Mouse (Mus musculus) inflammation-experienced regulatory T-cells (primary cell): ENCODE results near the gene H2-K1. TPM values are rescaled to one million over a fixed set of nuclear protein-coding genes. Genes with fewer than 3 reads are reported as not detected.

Experiments used
- polyA plus RNA-seq, 2 experiments: library from polyadenylated mRNA; unstranded; fragments of 100-300 nt; shearing (Covaris generic); gene quantifications; one replicate each; pipeline ENCODE4 v1.2.1; 2017

H2-K1 gene
- polyA plus RNA-seq = over 10,000 TPM; 12,130 to 12,778 TPM

DNA sequence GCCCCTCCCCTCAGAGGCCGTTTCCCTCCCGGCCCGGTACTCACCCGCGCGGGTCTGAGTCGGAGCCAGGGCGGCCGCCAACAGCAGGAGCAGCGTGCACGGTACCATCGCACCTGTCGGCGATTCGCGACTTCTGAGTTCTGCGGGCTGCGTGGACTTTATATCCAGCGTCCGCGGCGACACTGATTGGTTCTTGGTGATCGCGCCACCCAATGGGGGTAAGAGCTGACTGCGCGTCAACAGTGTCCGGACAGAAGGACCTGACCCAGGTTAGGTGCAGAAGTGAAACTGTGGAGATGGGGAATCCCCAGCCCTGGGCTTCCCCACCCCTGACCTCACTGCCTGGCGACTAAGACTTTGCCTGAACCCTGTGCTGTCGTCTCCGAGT lies at the start of gene H2-K1:
TSS of gene H2-K1 (minus strand) at position 198 of the 388 bp plus-strand sequence.

DNA sequence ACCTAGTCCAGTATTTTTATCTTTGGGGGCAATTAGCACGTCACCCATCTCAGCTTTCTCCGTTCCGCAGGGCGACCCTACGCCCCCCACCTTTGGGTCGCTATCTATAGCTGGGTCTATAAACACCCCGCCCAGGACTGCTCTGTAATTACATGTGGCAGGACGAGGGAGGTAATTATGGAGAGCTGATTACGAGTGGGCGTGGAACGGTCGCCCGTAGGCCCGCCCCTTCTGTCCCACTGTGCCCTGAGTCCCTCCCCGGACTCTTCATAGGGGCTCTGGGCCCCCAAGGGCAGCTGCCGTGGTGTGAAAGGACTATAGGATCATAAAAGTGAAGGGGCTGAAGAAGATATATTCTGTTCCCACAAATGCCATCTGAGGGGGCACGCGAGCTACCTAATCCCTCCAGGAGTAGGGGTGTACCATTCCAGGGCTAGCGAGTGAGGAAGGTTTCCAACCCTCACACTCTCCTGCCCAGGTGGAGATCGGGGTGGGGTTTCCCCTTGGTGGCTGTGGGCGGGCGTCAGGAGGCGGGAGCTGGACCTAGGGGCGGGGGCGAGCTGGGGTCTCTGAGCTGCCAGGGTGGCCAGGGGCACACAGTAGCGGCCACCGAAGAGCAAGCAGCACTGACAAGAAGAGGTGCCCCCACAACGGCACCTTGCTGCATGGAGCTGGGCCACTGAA lies 38.9 kb upstream of the H2-K1 start, which contains the start of gene Col11a2:
TSS of gene Col11a2 (plus strand) at position 560 of the 684 bp plus-strand sequence.

DNA sequence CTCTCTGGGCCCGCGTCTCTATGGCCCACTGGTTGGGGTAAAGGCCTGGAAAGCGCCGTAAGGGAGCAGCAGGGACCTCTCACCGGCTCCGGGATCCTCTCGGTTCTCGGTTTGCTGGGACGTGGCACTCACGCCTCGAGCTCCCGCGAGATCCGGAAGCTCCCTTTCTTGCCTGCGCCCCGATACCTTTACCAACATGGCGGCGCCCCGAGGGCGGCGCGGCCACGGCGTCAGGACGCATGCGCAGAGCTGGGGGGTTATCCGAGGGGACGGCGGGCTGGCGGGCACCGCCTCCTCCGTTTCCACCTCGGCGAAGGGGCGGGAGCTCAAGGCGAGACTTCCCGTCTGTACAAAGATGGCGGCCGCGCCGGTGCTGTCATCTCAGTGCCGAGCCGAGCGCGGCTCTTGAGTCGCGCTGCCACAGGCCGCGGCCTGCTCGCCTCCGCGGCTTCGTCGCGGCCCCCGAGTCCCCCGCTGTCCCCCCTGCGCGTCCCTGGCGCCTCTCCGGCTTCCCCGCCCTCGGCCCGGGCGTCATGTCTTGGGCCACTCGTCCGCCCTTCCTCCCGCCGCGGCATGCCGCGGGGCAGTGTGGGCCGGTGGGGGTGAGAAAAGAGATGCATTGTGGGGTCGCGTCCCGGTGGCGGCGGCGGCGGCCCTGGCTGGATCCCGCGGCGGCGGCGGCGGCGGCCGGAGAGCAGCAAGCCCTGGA lies 31.5 kb upstream of the H2-K1 start, which contains the start of the genes Slc39a7 and Rxrb:
TSS of gene Slc39a7 (minus strand) at position 218 of the 709 bp plus-strand sequence.
TSS of gene Rxrb (plus strand) at position 348 of the 709 bp plus-strand sequence.

DNA sequence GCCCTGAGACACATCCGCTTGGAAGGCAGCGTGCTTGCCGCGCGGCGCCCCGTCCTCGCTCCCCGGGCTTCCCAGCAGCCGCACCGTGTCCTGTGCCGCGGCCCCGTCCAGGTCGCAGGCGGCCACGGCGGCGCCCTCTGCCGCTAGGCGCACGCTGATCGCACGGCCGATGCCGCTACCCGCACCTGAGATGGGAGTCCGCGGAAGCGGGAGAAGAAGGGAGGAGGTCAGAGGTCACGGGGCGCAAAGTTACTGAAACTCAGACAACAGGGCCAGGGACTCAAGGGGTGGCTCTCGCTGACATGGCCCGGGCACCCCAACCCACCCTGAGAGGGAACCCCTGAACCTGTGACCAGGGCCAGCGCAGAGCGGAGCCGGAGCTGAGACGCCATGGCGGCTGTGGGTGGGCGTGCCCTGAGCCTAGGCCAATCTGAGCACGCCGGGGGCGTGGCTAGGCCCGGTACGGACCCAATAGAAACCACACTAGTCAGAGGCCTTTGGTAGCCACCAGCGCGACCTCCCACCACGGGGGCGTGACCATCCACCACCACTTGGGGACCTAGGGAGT lies 27.6 kb upstream of the H2-K1 start, which contains the start of gene H2-Ke6:
TSS of gene H2-Ke6 (minus strand) at position 405 of the 568 bp plus-strand sequence.

DNA sequence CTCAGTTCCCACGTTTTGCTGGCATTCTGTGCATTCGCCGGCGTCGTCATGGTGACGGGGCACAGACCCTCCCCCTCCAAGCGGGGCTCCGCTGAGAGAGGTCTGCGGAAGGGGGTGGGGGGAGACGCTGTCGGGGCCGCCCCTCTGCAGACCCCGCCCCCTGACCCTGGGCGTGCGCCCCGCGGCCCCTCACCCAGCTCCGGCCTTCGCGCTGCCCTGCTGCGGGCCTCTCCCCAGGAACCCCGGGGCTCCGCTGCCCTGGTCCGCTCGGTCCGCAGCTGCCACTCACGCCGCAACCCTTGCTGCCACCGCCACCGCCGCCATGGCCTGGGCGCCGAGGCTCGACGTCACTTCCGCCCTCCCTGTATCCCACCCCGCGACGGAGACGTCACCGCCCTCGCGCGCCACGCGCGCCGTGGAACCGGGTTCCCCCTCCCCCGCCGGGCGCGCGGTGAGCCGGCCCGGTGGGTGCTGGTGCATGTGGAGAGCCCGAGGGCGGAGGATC lies 24.2 kb upstream of the H2-K1 start, which contains the start of gene Ring1:
TSS of gene Ring1 (minus strand) at position 364 of the 505 bp plus-strand sequence.

DNA sequence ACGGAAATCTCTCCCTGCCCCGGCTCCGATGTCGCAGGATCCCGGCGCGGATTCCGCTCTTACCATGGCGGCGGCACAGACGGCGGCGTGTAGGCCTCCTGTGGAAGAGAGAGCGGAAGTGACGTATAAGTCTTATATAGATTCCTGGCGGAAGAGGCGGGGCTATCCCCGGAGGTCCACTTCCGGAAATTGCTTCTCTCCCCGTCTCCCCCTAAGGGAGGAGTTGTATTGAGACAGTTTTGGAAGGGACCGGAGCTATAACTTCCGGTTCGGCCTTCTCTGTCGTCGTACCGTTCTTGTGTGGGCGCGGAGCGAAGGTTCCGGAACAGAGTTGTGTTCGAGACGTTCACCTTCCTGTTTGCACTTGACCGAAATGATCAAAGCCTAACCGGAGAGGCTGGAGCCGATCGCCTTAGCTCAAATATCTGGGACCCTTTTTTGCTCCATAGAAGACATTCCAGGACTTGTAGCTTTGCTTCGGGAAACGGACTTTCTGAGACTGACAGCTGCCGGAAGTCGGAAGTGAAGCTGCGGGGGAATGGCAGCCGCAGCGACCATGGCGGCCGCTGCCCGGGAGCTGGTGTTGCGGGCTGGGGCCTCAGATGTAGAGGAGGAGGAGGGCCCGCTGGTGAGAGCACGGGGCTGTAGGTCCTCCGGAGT lies 44.5 kb downstream of the H2-K1 start, which contains the start of the genes Vps52 and Rps18:
TSS of gene Vps52 (plus strand) at position 258 of the 660 bp plus-strand sequence.
TSS of gene Rps18 (minus strand) at position 447 of the 660 bp plus-strand sequence.

DNA sequence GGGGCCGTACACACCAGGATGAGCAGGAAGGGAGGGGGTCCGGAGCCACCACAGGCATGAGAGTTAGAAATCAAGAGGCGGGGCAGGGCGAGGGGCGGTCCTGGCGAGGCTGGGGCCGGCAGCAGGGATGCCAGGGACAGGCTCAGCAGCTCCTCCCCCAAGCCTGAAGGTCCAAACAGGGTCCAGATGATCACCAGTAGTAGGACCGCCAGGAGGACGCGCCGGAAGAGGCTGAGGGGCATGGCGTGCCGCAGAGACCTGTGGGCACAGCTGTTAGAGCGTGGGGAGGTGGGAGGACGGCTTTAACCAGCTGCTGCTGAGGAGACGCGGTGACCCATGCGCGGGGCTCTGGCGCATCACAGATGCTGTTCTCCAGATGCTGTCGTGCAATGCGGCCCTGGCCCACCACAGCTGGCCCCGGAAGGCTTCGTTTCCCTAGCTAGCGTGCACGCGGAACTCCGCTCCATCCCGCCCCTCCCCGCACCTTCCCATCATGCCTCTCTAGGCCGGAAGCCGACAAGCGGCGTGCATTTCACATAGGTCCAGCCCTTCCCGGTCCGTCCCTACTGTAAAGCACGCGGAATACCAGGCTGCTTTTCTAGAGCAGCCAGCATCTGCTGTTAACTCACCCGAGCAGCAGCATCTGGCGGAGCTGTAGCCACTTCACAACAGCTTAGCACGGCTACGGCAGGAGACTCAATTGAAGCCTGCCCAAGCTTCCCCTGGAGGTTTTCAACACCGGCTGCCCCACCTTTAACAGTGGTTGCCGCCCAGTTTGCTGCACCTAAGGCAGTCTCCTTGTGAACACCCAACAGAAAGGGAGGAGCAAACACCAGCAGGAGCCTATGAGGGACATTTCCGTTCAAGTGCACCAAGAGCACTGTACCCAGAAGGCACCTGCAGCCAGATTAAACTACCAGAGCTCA lies 48.9 kb downstream of the H2-K1 start, which contains the start of gene B3galt4:
TSS of gene B3galt4 (minus strand) at position 468 of the 926 bp plus-strand sequence.

Other genes starting within 250 kb of the H2-K1 start
- gene Rab11b, start 239.8 kb downstream of the H2-K1 start, polyA plus RNA-seq = 100 to 1,000 TPM; 270 to 275 TPM
- 1 to 10 TPM; 3.2 to 7.7 TPM for gene Angptl4, start 218.5 kb downstream of the H2-K1 start, polyA plus RNA-seq
- gene Kank3, start 189.8 kb downstream of the H2-K1 start, polyA plus RNA-seq = 10 to 100 TPM in 1 of 2 experiments, 1 to 10 TPM in 1; 6.9 to 16.4 TPM
- gene Rps28, start 175.8 kb downstream of the H2-K1 start, polyA plus RNA-seq = 100 to 1,000 TPM; 768 to 791 TPM
- 100 to 1,000 TPM; 295 to 298 TPM for gene Ndufa7, start 175.8 kb downstream of the H2-K1 start, polyA plus RNA-seq
- gene Cd320, start 157.3 kb downstream of the H2-K1 start, polyA plus RNA-seq = 10 to 100 TPM; 12.7 to 26.5 TPM
- not detected for gene Gm7029, start 126.5 kb downstream of the H2-K1 start, polyA plus RNA-seq
- gene Kifc1, start 109.7 kb downstream of the H2-K1 start, polyA plus RNA-seq = 1 to 10 TPM; 5.4 to 5.9 TPM
- 1 to 10 TPM; 2.7 to 8.0 TPM for gene Platr17, start 95.2 kb downstream of the H2-K1 start, polyA plus RNA-seq
- gene Daxx, start 90.9 kb downstream of the H2-K1 start, polyA plus RNA-seq = 100 to 1,000 TPM in 1 of 2 experiments, 10 to 100 TPM in 1; 88.4 to 128 TPM
- gene Tapbp, start 84.4 kb downstream of the H2-K1 start, polyA plus RNA-seq = 100 to 1,000 TPM; 609 to 631 TPM
- gene Zbtb22, start 84.4 kb downstream of the H2-K1 start, polyA plus RNA-seq = 10 to 100 TPM; 19.7 to 30.0 TPM
- gene Rgl2, start 70.8 kb downstream of the H2-K1 start, polyA plus RNA-seq = 100 to 1,000 TPM; 129 to 170 TPM
- gene Pfdn6, start 60.0 kb downstream of the H2-K1 start, polyA plus RNA-seq = 100 to 1,000 TPM; 132 to 142 TPM
- 10 to 100 TPM; 59.2 to 75.0 TPM for gene Wdr46, start 59.7 kb downstream of the H2-K1 start, polyA plus RNA-seq
- 10 to 100 TPM; 21.9 to 44.0 TPM for gene B3galt4, start 48.9 kb downstream of the H2-K1 start, polyA plus RNA-seq
- 10 to 100 TPM; 69.7 to 81.8 TPM for gene Vps52, start 44.5 kb downstream of the H2-K1 start, polyA plus RNA-seq
- 1,000 to 10,000 TPM; 1,990 to 2,168 TPM for gene Rps18, start 44.3 kb downstream of the H2-K1 start, polyA plus RNA-seq
- 10 to 100 TPM; 35.6 to 38.2 TPM for gene Ring1, start 24.3 kb upstream of the H2-K1 start, polyA plus RNA-seq
- 100 to 1,000 TPM; 289 to 375 TPM for gene H2-Ke6, start 27.7 kb upstream of the H2-K1 start, polyA plus RNA-seq
- gene Slc39a7, start 31.3 kb upstream of the H2-K1 start, polyA plus RNA-seq = 100 to 1,000 TPM in 1 of 2 experiments, 10 to 100 TPM in 1; 96.5 to 149 TPM
- gene Rxrb, start 31.5 kb upstream of the H2-K1 start, polyA plus RNA-seq = 10 to 100 TPM; 66.1 to 98.3 TPM
- gene Col11a2, start 39.1 kb upstream of the H2-K1 start, polyA plus RNA-seq = 1 to 10 TPM in 1 of 2 experiments, under 1 TPM in 1; 0.72 to 3.2 TPM
- gene H2-Oa, start 92.0 kb upstream of the H2-K1 start, polyA plus RNA-seq = 10 to 100 TPM; 31.7 to 45.1 TPM
- 100 to 1,000 TPM in 1 of 2 experiments, 10 to 100 TPM in 1; 99.4 to 105 TPM for gene H2-DMa, start 119.2 kb upstream of the H2-K1 start, polyA plus RNA-seq
- 100 to 1,000 TPM; 199 to 255 TPM for gene Brd2, start 122.3 kb upstream of the H2-K1 start, polyA plus RNA-seq
- 10 to 100 TPM; 11.6 to 22.4 TPM for gene H2-DMb2, start 143.0 kb upstream of the H2-K1 start, polyA plus RNA-seq
- 10 to 100 TPM in 1 of 2 experiments, 1 to 10 TPM in 1; 2.8 to 12.1 TPM for gene H2-DMb1, start 152.7 kb upstream of the H2-K1 start, polyA plus RNA-seq
- gene Tap1, start 187.2 kb upstream of the H2-K1 start, polyA plus RNA-seq = 100 to 1,000 TPM; 379 to 418 TPM
- gene Psmb9, start 187.4 kb upstream of the H2-K1 start, polyA plus RNA-seq = 100 to 1,000 TPM; 443 to 527 TPM
- 1,000 to 10,000 TPM; 1,068 to 1,232 TPM for gene Psmb8, start 197.4 kb upstream of the H2-K1 start, polyA plus RNA-seq
- gene Tap2, start 203.2 kb upstream of the H2-K1 start, polyA plus RNA-seq = 100 to 1,000 TPM; 330 to 339 TPM
- 10 to 100 TPM; 69.7 to 70.8 TPM for gene H2-Ob, start 238.6 kb upstream of the H2-K1 start, polyA plus RNA-seq